Mouse (Mus musculus): ENCODE measurements around the gene Sbk3.

GRCm38 (mm10) chr7:4933103-4933502 lies 37.9 kb downstream of the Sbk3 start:
- TF ChIP-seq CTCF (IDR thresholded peaks at IDR 0.05; ENCODE audit: low read depth) = no peak
- TF ChIP-seq EP300 (optimal IDR thresholded peaks at IDR 0.05) = no peak
